Mouse (Mus musculus) urinary bladder, postnatal 4 days (tissue): Measurements from ENCODE around the gene Plcl2.

Experiments
- DNase-seq, 2 experiments: peaks; one replicate each; pipeline ENCODE4 v3.0.0; 2021 to 2022; ENCODE audit warnings: low spot score in 2 of 2

The Plcl2 gene

GRCm38 (mm10) chr17:50509251-50510104, at the start of gene Plcl2:
Gene Plcl2, plus strand, starts transcription at chr17:50509403.
- peak; percentile 47 to 66 for DNase-seq

GRCm38 (mm10) chr17:50460301-50460700, 48.9 kb upstream of the Plcl2 start:
- DNase-seq = no peak

GRCm38 (mm10) chr17:50467438-50467837, 41.8 kb upstream of the Plcl2 start:
- DNase-seq = no peak

- DNase-seq = no peak
Observed at GRCm38 (mm10) chr17:50469126-50469525, 40.1 kb upstream of the Plcl2 start.

GRCm38 (mm10) chr17:50469543-50470431, 39.4 kb upstream of the Plcl2 start:
- DNase-seq = no peak

GRCm38 (mm10) chr17:50470432-50471078, 38.6 kb upstream of the Plcl2 start:
- peak in 1 of 2 experiments; percentile 31 for DNase-seq

GRCm38 (mm10) chr17:50471230-50471629, 38.0 kb upstream of the Plcl2 start:
- no peak for DNase-seq

GRCm38 (mm10) chr17:50477277-50477676, 31.9 kb upstream of the Plcl2 start:
- DNase-seq = no peak

GRCm38 (mm10) chr17:50480867-50481266, 28.3 kb upstream of the Plcl2 start:
- no peak for DNase-seq

GRCm38 (mm10) chr17:50483700-50484099, 25.5 kb upstream of the Plcl2 start:
- DNase-seq = no peak

- DNase-seq = no peak
Observed at GRCm38 (mm10) chr17:50484981-50485380, 24.2 kb upstream of the Plcl2 start.

- no peak for DNase-seq
Observed at GRCm38 (mm10) chr17:50487058-50487618, 22.1 kb upstream of the Plcl2 start.

GRCm38 (mm10) chr17:50487670-50488069, 21.5 kb upstream of the Plcl2 start:
- DNase-seq = no peak

GRCm38 (mm10) chr17:50488406-50488805, 20.8 kb upstream of the Plcl2 start:
- no peak for DNase-seq

GRCm38 (mm10) chr17:50488895-50489294, 20.3 kb upstream of the Plcl2 start:
- no peak for DNase-seq

GRCm38 (mm10) chr17:50490644-50491430, 18.4 kb upstream of the Plcl2 start:
- no peak for DNase-seq

GRCm38 (mm10) chr17:50491496-50491895, 17.7 kb upstream of the Plcl2 start:
- DNase-seq = no peak

GRCm38 (mm10) chr17:50495216-50495889, 13.8 kb upstream of the Plcl2 start:
- DNase-seq = no peak

- DNase-seq = no peak
Observed at GRCm38 (mm10) chr17:50498062-50498697, 11.0 kb upstream of the Plcl2 start.
